8 mouse cellular contexts compared by ENCODE assay signal in genomic region chr11:74831191-74831605, GRCm38 (mm10). TPM values are rescaled to one million over a fixed set of nuclear protein-coding genes. Genes with fewer than 3 reads are reported as not detected.
DNase-seq lines count a peak whose midpoint lies in the region; ATAC-seq and TF ChIP-seq lines count a peak whose summit lies in the region.

No protein-coding gene starts in this region.

- no peaks in the 10 kb centered on the region for H3K36me3 ChIP-seq in C2C12 (ENCODE audit: control insufficient read depth, insufficient read depth)
- H3K36me3 ChIP-seq in heart, embryonic 13.5 days, result 0 out of 2 replicates have a peak, but pooled peaks cover under 1% of the 10 kb centered on the region
- H3K36me3 ChIP-seq in kidney, postnatal 0 days (ENCODE audit: insufficient read depth, low read length), result no peaks in the 10 kb centered on the region

- H3K9ac ChIP-seq in heart, embryonic 13.5 days, result peak overlapping the region; percentile 95
- peak overlapping the region; percentile 93 for H3K9ac ChIP-seq in kidney, postnatal 0 days (ENCODE audit: low read depth, low read length)

- H3K79me2 ChIP-seq in C2C12 (ENCODE audit: control insufficient read depth, insufficient read depth), result peaks cover 42% of the 10 kb centered on the region

- H3K4me3 ChIP-seq in C2C12 (ENCODE audit: insufficient read depth, poor library complexity, severe bottlenecking), result peak overlapping the region; percentile 98
- peak overlapping the region; percentile 95 for H3K4me3 ChIP-seq in heart, embryonic 13.5 days
- peak overlapping the region; percentile 86 for H3K4me3 ChIP-seq in kidney, postnatal 0 days (replicated peaks; ENCODE audit: low read depth, low read length)

- H3K9me3 ChIP-seq in heart, embryonic 13.5 days, result no peaks in the 10 kb centered on the region
- no peaks in the 10 kb centered on the region for H3K9me3 ChIP-seq in kidney, postnatal 0 days (replicated peaks; ENCODE audit: low read length)

- H3K27ac ChIP-seq in heart, embryonic 13.5 days (replicated peaks), result peak overlapping the region; percentile 100
- peak overlapping the region; percentile 97 for H3K27ac ChIP-seq in kidney, postnatal 0 days

- no peak for TF ChIP-seq CTCF in C2C12 (IDR thresholded peaks at IDR 0.05; ENCODE audit: control insufficient read depth, insufficient read depth, insufficient read length)
- no peak for TF ChIP-seq CTCF in kidney, postnatal 0 days (IDR thresholded peaks at IDR 0.05; ENCODE audit: low read depth)

- H3K4me2 ChIP-seq in heart, embryonic 13.5 days, result peak overlapping the region; percentile 99
- peak overlapping the region; percentile 78 for H3K4me2 ChIP-seq in kidney, postnatal 0 days (ENCODE audit: low read length)

- under 1% methylated on average over 35 of the region's 35 CpGs for WGBS in heart, embryonic 13.5 days
- under 1% methylated on average over 35 of the region's 35 CpGs for WGBS in kidney, postnatal 0 days

- no peaks in the 10 kb centered on the region for H3K27me3 ChIP-seq in C2C12 (ENCODE audit: control insufficient read depth, insufficient read depth, insufficient read length)
- H3K27me3 ChIP-seq in heart, embryonic 13.5 days (replicated peaks), result no peaks in the 10 kb centered on the region
- H3K27me3 ChIP-seq in kidney, postnatal 0 days (ENCODE audit: insufficient read depth, low read length), result no peaks in the 10 kb centered on the region

- peaks cover 60% of the 10 kb centered on the region for H3K4me1 ChIP-seq in heart, embryonic 13.5 days
- H3K4me1 ChIP-seq in kidney, postnatal 0 days (replicated peaks; ENCODE audit: insufficient read depth, low read length), result peaks cover 44% of the 10 kb centered on the region

- peaks cover 16% of the 10 kb centered on the region for H3K79me3 ChIP-seq in C2C12 (ENCODE audit: low read depth)

- DNase-seq in MN1 (ENCODE audit: low spot score), result peak; percentile 64
- peak; percentile 75 for DNase-seq in embryo, embryonic 10 days (ENCODE audit: low spot score)
- peak; percentile 72 for DNase-seq in kidney, postnatal 0 days (ENCODE audit: low spot score)
- DNase-seq in lung, postnatal 25 days (ENCODE audit: low spot score), result peak; percentile 38
- DNase-seq in spleen, postnatal 14 days (ENCODE audit: low spot score in 2 of 2), result peak; percentile 24 to 49
- DNase-seq in frontal cortex, adult 2 months (ENCODE audit: extremely low spot score in 1 of 2, low spot score in 1 of 2), result no peak

- peak overlapping the region; percentile 76 for H3ac ChIP-seq in C2C12 (ENCODE audit: control insufficient read depth, insufficient read length, low read depth)

- no peak for ATAC-seq in heart, embryonic 13.5 days (ENCODE audit: extremely low read depth, insufficient number of reproducible peaks, low FRiP score, low TSS enrichment)
- no peak for ATAC-seq in kidney, postnatal 0 days (replicated peaks; ENCODE audit: low FRiP score, low read depth)

TF ChIP-seq in C2C12, 6 proteins besides CTCF, POLR2A, EP300 and RAD21:
- peak; percentile 84 for TF ChIP-seq MAX (IDR thresholded peaks at IDR 0.05)
- no peak for TF ChIP-seq FOSL1 (IDR thresholded peaks at IDR 0.05; ENCODE audit: insufficient read depth, low read length, poor library complexity, severe bottlenecking)

RNA-seq across cellular contexts. Expression of gene Mnt, which starts 0.5 kb away (rescaled TPM):
- polyA plus RNA-seq in C2C12 (2012; fragmentation: generic; extraction: Trizol), result 7.5 TPM
- polyA plus RNA-seq in heart, embryonic 13.5 days (2015; fragmentation: Nextera tagmentation; extraction: Ambion mirVana), result 3.3 and 3.5 TPM in 2 replicates
- polyA plus RNA-seq in kidney, postnatal 0 days (2015; fragmentation: Nextera tagmentation; extraction: Ambion mirVana), result 5.5 and 5.7 TPM in 2 replicates
- polyA plus RNA-seq in frontal cortex, adult 2 months (2012; rRNA removed), result 18.2 and 20.8 TPM in 2 replicates

Comparison
In these comparisons a context has a peak if more than half of its experiments do, and no peak if none do; other contexts are left out.
1. DNase-seq: peak in MN1 (single experiment), embryo, embryonic 10 days (single experiment), kidney, postnatal 0 days (single experiment), lung, postnatal 25 days (single experiment) and spleen, postnatal 14 days (2 of 2); none in frontal cortex, adult 2 months (0 of 2).
2. Peak in every context shown above with its lines, with median percentiles within 50 percentile points of each other: H3K4me3 ChIP-seq.